Mouse (Mus musculus): Measurements from ENCODE around the gene Gm26620.

Gm26620 gene

DNA sequence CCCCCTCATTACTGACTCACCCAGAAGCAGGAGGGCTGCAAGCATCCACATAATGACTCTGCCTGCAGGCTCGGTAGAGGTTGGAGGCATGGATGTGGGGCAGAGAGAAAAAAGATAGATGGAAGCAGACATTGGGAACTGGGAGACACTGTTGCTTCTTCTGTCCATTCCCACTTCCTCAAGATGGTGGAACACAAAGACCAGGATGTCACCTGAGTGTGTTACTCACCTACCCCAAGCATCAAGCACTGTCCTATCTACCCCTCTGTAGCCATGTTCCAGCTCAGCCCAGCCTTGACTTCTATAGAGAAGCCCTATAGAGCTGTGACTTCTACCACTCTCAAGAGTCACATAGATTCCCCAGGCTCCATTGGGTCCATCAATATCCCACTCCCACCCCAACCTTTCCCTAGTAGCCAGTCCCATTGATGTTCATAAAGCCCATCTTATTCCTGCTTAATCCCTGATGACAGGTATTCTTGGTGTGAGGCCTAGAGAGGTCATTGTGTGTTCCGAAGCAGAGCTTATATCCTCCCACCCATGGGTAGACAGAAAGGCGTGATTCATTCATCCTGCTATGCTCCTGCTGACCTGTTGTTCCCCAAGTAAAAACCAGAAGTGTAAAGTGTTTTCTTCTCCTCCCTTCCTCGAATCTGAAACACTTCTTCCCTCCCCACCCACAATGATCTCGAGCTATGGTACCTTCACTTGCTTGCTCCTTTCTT, 28.2 kb downstream of the Gm26620 start, which contains the start of gene Fcrlb:
Gene Fcrlb, minus strand, starts transcription at position 51 of the 725 bp plus-strand sequence.
- DNase-seq: no peak

DNA sequence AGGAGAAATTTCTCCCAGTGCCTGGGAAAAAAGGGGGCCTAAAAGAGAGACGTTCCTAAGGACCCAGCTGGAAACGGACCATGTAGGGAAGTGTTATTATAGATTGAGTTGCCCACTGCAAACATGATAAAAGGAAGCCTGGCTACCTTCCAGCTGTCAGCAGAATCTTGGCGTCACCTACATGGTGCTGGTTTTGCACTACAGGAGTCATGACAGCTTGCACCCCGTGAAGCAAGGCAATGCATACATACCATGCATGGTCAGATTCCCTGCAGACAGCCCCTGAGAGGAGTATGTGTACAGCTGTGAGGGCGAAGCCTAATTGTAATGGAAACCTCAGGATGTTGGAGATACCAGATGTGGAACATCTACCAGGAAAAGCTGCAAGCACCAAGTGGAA, 30.8 kb downstream of the Gm26620 start:
- DNase-seq: no peak

DNA sequence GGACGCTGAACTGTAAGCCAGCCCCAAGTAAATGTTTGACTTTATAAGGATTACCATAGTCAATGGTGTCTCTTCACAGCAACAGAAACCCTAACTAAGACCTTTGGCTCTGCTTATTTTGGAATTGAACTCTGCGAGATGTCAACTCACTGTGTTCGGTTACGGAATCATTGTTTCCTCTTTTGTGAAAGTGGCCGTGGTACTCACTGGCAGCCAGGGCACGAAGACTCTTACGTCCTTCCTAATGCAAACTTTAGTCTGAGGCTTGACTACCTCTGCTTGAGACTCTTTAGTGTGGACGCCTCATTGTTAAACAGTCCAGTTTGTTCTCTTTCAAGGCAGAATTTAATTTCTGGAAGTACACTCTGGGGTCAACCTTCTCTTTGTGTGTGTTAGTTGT, 34.4 kb downstream of the Gm26620 start:
- DNase-seq: no peak

DNA sequence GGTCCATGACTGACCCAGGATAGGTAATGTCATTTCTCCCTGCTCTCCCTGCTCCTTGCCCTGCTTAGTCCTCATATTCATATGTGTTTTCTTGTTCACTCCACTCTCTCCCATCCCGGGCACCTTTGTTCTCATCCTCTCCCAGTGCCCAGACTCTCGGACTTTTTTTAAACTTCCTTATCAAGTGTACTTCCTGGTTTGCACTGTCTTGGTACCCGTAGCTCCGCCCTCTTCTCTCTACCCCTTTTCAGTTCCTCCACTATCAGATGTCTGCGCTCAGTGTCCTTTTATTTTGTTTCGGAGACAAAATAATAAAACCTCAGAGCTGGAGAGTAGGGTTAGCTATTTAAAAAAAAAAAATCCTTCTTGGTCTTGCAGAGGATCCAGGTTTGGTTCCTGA, 39.6 kb downstream of the Gm26620 start:
- DNase-seq: no peak

DNA sequence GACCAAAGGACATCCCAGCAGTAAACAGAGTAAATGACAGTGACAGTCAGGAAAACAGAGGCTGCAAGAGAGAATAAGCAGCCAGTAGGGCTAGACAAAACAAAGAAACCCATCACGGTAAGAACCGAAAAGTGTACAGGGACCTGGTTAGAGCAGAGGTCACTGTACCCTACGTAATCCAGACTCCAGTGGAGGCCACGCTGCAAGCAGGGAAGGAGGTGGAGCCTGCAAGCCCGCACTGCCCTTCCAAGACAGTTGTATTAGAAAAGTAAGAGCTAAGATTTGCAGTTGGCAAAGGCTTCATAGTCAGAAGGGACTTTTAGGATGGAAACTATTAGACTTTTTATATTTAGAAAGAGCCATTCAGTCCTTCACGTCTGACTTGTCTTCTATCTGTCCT, 42.1 kb downstream of the Gm26620 start:
- DNase-seq: no peak

DNA sequence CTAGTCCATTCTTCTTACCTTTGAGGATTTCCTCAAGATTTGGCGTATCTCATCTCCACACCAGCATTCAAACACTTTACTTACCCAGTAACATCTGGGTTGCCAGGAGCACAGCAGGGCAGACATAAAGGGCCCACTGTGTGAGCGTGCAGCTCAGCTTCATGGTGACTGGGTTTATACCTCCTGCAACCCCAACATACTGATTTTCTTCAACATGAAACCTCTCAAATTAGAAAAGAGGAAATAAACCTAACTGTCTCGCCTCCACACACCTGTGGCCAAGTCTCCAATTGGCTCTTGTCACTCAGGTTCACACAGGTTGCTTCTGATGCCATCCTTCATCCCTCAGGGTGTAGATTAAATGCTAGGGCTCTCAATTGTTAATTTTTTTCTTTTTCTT, 42.5 kb downstream of the Gm26620 start, which contains the start of gene Fcrla:
Gene Fcrla, minus strand, starts transcription at position 206 of the 400 bp plus-strand sequence.
- no peak for DNase-seq

DNA sequence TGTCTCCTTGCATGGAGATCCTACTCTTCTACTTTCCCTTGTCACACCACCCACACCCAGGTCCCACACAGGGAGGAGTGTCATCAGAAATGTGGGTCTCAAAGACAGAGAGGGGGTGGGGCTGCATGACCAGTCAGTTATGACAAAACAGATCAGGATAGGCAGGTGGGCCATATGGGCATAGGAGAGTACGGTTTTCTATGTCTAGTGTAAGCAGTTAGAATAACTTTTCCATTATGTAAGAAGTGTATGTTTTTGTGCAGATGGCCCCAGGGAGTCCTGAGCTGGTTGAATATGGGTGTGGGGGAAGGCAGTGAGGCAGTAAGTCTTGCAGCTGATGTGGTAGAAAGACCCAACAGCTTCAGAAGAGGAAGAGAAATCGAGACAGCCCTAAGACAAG, 43.6 kb downstream of the Gm26620 start:
- no peak for DNase-seq

DNA sequence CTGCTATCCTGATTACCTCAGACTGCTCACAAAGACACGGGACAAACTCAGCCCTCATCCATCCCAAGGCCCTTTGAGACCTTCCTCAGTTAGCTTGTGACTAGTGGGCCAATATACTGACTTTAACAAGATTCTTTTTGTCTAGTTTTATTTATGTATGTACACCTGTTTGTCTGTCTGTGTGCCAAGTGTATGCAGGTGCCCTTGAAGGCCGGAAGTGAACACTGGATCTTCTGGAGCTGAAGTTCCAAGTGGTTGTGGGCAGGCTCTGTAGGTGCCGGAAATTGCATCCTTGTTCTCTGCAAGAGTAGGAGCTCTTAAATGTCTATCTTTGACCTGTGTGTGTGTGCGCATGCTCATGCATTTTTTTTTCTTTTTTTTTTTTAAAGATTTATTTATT, 44.4 kb downstream of the Gm26620 start:
- DNase-seq: no peak

DNA sequence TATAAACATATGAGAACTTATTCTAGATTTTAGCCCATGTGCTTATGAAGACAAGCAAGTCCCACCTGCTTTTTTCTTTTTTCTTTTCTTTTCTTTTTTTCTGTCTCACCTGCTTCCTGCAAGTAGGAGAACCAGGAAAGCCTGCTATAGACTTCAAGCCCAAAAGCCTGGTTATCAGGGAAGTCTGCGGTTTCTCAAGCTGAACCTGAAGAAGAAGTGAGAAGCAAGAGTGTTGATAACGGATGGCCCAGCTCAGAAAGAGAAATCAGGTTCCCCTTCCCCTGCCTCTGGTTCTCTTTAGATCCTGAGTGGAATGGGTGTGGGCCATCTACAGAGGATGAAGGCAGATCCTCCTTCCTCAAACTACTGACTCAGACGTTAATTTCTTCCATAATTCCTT, 47.2 kb downstream of the Gm26620 start:
- DNase-seq: no peak

DNA sequence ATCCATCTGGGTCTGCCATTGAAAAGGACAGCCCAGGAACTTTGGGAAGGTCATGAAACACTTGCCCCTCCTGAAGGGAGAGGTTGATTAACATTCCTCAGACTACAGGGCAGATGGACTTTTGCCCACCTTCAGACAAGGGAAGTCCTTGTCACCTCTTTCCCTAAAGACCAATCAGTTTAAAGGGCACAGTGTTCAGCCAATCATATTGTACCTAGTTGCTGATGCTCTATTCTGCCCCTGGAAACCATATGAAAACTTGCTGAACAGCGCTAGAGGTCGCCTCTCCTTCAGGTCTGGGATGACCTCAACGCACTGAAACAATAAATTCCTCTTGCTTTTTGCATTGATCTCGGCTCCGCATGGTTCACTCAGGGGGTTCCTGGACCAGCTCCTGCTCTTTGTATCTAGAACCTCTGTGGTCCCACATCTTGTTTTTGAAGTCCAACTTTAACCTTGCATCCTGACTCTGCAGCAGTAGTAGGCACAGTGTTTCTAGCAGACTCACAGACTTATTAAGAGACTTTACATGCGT, 48.6 kb downstream of the Gm26620 start:
- no peak for DNase-seq

DNA sequence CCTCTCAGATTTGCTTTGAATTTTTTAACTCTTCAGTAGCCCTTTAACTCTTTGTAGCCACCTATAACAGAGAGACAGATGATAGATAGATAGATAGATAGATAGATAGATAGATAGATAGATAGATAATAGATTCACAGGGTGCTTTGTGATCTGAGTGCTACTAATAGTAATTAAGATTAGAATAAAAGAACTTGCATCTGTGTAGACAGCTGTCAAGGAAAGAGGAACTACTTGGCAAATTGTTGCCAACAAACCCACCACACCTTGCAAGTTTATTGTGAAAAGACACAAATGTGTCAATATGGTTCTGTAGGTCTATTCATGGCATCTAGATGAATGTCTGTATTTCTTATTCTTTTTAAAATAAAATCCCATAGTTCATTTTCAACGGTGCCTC, 49.1 kb downstream of the Gm26620 start:
- no peak for DNase-seq

DNA sequence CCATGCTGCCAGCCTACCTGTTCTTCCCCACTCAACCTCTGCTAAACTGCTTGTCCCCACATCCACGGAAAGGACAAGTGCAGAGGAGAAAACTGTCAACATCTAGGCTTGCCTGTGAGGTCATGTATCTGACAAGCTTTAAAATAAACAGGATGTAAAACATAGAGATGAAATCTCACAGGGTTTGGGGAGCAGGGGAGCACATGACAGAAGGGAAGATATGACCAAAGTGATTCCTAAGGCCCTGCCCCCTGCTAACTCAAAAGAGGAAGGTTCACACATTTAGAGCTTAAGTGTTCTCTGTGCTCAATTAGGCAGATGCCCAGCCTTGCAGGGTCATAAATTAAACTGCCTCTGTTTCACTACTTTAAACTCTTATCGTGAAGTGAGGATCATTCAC, 49.5 kb downstream of the Gm26620 start:
- DNase-seq: no peak
